Mouse (Mus musculus) bone marrow macrophage, adult 2 months (primary cell): Measurements from ENCODE around the gene Gapvd1. TPM values are rescaled to one million over a fixed set of nuclear protein-coding genes. Genes with fewer than 3 reads are reported as not detected.

Experiments used
- H3K27ac ChIP-seq: 2 replicates; pipeline ENCODE4 v1.5.1; 2012; ENCODE audit warnings: low read depth, low read length; ENCODE audit not compliant: insufficient read depth
- H3K4me1 ChIP-seq: 2 replicates; pipeline ENCODE4 v1.6.1; 2012; ENCODE audit warnings: low read length; ENCODE audit not compliant: control insufficient read depth, insufficient read depth
- H3K4me3 ChIP-seq: 2 replicates; pipeline ENCODE4 v1.5.1; 2012; ENCODE audit warnings: mild to moderate bottlenecking, low read length, moderate library complexity; ENCODE audit not compliant: insufficient read depth
- CTCF ChIP-seq: IDR thresholded peaks from 2 replicates; pipeline ENCODE4 v1.5.1; 2012; ENCODE audit warnings: low read depth, mild to moderate bottlenecking, low read length, moderate library complexity
- POLR2A ChIP-seq: IDR thresholded peaks from 2 replicates; pipeline ENCODE4 v1.6.1; 2012; ENCODE audit warnings: mild to moderate bottlenecking, low read depth, low read length, borderline replicate concordance
- polyA plus RNA-seq: library from polyadenylated mRNA; stranded (reverse); fragments of >200 nt; gene quantifications from 2 replicates; pipeline ENCODE4 v1.2.4, GENCODE M21; 2012; ENCODE audit not compliant: missing spikeins, insufficient read depth, insufficient read length

The Gapvd1 gene
- polyA plus RNA-seq, 1 experiment, result 98.7 TPM

DNA sequence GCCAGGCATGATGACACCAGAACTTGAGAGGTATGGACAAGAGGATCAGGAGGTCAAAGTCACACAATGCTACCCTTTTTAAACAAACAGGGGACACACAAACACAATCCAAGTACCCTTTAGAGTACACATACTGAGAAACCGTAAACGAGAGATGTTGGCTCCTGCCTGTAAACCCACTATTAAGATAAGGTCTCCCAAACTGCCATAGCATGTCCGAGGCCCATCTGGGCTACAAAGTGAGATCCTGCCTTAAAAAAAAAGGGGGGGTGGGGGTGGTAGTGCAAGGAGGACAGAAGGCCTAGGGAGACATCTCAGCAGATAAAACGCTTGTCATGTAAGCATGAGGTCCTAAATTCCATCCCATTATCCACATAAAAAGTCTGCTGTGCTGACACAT lies 6.6 kb downstream of the Gapvd1 start:
- TF ChIP-seq POLR2A (no peak), CTCF (no peak)
- Histone ChIP-seq H3K27ac (no peak overlapping the region), H3K4me3 (no peak overlapping the region), H3K4me1 (peaks cover 25% of the 10 kb centered on the region)

DNA sequence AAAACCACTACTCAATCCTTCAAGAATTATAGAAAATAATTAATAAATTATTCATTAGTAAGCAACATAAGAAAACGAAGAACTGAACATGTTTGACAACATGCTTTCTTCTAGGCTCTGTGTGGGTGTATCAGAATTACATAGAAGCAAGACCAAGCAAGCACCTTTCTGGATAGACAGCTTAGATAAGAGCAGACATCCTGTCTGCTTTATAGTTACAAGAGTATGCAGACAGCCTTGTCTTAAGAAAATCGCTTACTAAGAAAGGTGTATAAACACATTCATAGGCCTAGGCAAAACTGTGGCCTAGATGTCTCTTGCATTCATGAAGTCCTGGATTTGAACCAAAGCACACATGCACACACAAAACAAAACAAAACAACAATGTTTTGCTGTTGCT lies 9.4 kb downstream of the Gapvd1 start:
- Histone ChIP-seq H3K4me1 (peaks cover 40% of the 10 kb centered on the region), H3K4me3 (no peak overlapping the region), H3K27ac (no peak overlapping the region)
- TF ChIP-seq CTCF (no peak), POLR2A (no peak)

DNA sequence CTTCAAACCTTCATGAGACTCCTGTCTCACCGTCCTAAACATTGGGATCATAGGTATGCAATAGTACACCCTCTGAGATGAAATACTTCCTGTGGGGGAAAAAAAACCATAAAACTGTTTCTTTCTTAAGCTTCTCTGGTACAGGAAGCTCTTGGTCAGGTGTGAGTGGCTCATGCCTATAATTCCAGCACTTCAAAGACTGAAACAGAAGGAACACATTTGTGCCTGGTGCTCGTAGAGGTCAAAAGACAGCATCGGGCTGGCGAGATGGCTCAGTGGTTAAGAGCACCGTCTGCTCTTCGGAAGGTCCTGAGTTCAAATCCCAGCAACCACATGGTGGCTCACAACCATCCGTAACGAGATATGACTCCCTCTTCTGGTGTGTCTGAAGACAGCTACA lies 10.6 kb downstream of the Gapvd1 start:
- peak overlapping the region; percentile 13; the same call in 1 of the 2 replicates for H3K27ac ChIP-seq
- TF ChIP-seq CTCF (no peak), POLR2A (no peak)
- H3K4me1 ChIP-seq, result peaks cover 35% of the 10 kb centered on the region
- H3K4me3 ChIP-seq, result no peak overlapping the region

DNA sequence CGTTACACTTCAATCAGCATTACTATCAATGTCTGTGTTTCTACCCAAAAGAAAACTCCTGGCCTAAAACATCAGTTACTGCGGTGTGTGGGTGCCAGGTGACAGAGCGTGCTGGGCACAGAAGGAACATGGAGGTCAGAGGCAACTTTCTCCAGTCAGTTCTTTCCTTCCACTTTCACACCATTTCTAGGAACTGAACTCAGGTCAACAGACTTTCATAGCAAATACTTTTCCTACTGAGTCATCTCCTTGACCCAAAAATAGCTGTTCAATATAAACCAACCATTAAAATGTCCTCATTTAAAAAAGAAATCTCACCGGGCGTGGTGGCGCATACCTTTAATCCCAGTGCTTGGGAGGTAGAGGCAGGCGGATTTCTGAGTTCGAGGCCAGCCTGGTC lies 12.4 kb downstream of the Gapvd1 start:
- H3K4me1 ChIP-seq, result peaks cover 33% of the 10 kb centered on the region
- TF ChIP-seq CTCF, result no peak
- TF ChIP-seq POLR2A, result no peak
- no peak overlapping the region for H3K4me3 ChIP-seq
- peak overlapping the region; percentile 71 for H3K27ac ChIP-seq

DNA sequence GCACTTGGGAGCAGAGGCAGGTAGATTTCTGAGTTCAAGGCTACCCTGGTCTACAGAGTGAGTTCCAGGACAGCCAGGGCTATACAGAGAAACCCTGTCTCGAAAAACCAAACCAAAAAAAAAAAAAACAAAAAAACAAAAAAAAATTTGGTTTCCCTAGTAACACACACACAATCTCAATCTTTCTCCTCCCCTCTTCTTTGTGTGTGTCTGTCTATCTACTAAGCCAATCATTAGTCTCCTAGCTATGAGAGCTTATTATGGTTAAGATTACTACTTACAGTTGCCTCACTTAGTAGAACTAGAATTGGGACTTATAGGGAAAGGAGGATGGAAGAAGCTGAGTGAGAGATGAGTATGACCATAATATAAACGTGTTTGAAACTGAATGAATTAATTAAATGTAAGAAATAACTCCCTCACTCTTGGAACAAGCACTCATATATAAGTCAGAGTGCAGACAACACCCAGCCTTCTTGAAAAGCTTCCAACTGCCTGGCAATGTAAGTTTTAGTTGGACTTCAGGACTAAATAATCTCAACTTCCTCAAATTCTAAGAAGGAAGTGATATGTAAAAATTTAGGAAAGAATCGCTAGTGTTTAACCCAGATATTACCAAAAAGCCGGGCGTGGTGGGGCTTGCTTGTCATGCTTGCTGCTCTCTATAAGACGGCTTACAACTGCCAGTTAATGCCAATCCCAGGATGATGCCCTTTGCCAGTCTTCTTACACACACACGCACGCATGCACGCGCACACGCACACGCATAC lies 13.5 kb downstream of the Gapvd1 start:
- no peak overlapping the region for H3K4me3 ChIP-seq
- peak overlapping the region; percentile 71 for H3K27ac ChIP-seq
- TF ChIP-seq POLR2A (no peak), CTCF (no peak)
- peaks cover 36% of the 10 kb centered on the region for H3K4me1 ChIP-seq

DNA sequence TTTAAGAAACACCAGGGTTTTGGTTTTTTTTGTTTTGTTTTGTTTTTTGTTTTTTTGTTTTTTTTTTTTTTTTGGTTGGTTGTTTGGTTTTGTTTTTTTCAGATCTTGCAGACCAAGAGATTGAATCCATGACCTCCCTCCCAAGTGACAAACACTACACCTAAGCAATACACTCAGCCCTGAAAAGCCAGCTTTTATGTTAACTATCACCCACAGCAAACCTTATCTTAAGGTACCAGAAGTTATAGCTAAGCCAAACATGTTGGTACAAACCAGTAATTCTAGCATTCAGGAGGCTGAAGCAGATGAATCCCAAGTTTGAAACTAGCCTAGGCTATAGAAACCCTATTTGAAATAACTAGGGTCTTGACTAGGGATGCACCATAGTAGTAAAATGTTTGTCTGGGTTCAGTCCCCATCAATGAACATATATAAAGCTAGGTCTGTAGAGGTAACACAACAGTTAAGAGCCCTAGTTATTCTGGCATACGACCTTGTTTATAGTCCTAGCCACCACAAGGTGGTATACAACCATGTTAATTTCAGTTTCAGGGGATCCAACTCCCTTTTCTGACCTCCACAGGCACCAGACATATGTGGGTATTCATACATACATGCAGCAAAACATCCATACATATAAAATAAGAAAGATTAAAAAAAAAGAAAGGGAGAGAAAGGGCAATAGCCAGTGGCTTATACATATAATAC lies 15.2 kb downstream of the Gapvd1 start:
- TF ChIP-seq CTCF, result no peak
- TF ChIP-seq POLR2A, result no peak
- H3K4me1 ChIP-seq, result peaks cover 36% of the 10 kb centered on the region
- no peak overlapping the region for H3K27ac ChIP-seq
- no peak overlapping the region for H3K4me3 ChIP-seq

DNA sequence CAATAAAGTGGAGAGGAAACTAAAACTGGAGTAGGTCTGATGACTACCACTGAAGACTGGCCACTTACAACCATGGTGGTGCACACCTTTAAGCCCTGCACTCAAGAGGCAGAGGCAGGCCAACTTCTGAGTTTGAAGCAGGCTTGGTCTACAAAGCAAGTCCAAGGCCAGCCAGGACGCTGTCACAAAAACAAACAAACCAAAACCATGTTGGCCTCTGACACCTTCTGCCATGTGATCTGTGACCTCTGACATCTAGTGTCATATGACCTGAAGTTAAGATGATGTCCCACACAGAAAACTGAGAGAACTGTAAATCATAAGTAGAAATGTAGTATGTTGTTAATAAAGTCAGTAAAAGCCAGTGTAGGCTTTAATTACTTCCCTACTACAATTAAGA lies 17.1 kb downstream of the Gapvd1 start:
- Histone ChIP-seq H3K27ac (no peak overlapping the region), H3K4me3 (no peak overlapping the region), H3K4me1 (peaks cover 24% of the 10 kb centered on the region)
- no peak for TF ChIP-seq CTCF
- no peak for TF ChIP-seq POLR2A

DNA sequence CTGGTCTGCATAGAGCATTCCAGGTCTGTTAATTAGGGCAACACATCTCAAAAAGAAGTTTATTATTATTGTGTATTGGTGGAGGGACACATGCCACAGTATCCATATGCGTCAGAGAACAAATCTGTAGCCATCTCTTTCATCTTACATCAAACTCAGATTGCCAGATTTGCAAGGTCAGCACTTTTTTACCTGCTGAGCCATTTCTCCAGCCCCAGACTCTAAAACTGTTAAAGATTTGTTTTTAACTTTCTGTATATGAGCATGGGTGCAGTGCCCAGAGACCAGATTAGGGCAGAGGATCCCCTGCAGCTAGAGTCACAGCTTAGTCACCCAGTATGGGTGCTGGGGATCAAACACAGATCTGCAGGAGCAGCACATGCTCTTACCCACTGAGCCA lies 18.4 kb downstream of the Gapvd1 start:
- Histone ChIP-seq H3K4me1 (peaks cover 13% of the 10 kb centered on the region), H3K27ac (no peak overlapping the region), H3K4me3 (no peak overlapping the region)
- TF ChIP-seq POLR2A (no peak), CTCF (no peak)

DNA sequence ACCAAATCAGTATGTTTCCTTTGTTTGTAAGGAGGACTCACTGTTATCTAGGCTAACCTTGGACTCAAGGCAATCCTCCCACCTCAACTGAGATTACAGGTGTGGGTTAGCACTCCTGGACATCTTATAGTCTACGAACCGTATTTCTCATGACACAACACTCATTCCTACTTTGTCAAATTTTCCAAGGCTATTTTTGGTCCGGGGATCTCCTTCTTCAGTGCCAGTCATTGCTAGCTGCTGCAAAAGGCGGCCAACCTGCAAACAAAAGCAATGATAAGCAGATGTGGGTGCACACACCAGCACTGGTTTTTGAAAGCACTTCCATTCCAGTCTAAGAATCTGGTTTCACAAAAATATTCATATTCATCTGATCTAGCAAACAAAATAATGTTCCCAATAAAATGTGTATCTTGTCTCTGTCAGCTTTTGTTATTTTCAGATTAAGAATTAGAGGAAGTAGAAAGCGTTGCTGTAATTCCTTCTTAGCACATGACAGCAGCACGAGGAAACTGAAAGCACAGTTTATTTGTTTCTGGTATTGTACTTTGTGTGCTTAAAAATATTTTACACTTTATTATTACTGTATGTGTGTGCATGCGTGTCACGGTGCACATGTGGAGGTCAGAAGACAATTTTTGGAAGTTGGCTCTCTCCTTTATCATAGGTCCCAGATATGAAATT lies 27.8 kb downstream of the Gapvd1 start:
- Histone ChIP-seq H3K27ac (peak overlapping the region; percentile 97), H3K4me3 (peak overlapping the region; percentile 22; the same call in 1 of the 2 replicates), H3K4me1 (peaks cover 32% of the 10 kb centered on the region)
- TF ChIP-seq POLR2A (no peak), CTCF (no peak)

DNA sequence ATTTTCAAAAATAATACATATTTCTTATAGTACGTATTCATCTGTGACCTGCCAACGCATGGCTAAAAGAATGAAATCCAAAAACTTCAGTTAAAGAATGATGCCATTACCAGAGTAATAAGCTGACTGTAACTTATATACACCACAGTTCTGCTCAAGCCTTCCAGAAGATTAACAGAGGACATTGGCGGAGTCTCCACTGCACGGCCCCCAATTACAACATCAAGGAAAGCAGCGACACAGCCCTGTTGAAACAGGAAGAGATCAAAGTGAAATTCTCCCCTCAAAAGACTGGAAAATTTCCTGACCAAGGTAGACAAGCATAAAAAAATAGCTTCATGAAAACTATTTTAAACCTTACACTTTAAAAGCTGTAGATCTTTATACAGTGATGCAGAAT lies 29.8 kb downstream of the Gapvd1 start:
- Histone ChIP-seq H3K27ac (no peak overlapping the region), H3K4me1 (peaks cover 32% of the 10 kb centered on the region), H3K4me3 (no peak overlapping the region)
- no peak for TF ChIP-seq CTCF
- no peak for TF ChIP-seq POLR2A
